Mouse (Mus musculus): Measurements from ENCODE around the gene Srsf9. TPM values are rescaled to one million over a fixed set of nuclear protein-coding genes. Genes with fewer than 3 reads are reported as not detected.
A peak's percentile ranks its signal among the peaks of the same experiment; 100 is the strongest.
"Not testable (repeated sequence)": the region's sequence is repeated elsewhere in the genome, so short reads cannot be mapped to it uniquely, and the experiment has no call there.

The Srsf9 gene
- polyA plus RNA-seq, 1 experiment, result 38.0 TPM

DNA sequence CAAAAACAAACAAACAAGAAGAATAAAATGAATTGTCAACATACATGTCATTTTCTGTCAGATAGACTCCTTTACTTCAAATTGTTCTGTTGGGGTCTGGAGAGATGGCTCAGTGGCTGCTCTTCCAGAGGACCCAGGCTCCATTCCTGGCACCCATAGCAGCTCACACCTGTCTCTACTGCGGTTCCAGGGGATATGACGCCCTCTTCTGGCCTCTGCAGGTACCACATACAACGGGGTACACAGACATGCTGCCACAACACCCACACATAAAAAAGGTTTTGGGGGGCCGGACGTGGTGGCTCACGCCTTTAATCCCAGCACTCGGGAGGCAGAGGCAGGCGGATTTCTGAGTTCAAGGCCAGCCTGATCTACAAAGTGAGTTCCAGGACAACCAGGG lies 32.8 kb upstream of the Srsf9 start:
- 93% methylated on average over 8 of the region's 8 CpGs for WGBS
- Histone ChIP-seq H3K27me3 (ENCODE audit: control insufficient read depth, insufficient read depth, low read length) (no peaks in the 10 kb centered on the region), H3K36me3 (ENCODE audit: control insufficient read depth, insufficient read depth, low read length) (peaks cover 41% of the 10 kb centered on the region), H3K4me3 (ENCODE audit: low read depth, low read length) (no peak overlapping the region), H3K4me1 (ENCODE audit: control insufficient read depth, insufficient read depth, insufficient read length, low read length) (peaks cover 2% of the 10 kb centered on the region; the same call in 1 of the 2 replicates), H3K27ac (ENCODE audit: insufficient read depth, low read depth, low read length) (no peak overlapping the region)
- no peak for TF ChIP-seq POLR2A (IDR thresholded peaks at IDR 0.05; ENCODE audit: low read depth, low read length)
- TF ChIP-seq CTCF (IDR thresholded peaks at IDR 0.05; ENCODE audit: extremely low read depth, insufficient read length, insufficient replicate concordance, low read depth, low read length), result peak; percentile 9; the same call in 1 of the 2 replicates

DNA sequence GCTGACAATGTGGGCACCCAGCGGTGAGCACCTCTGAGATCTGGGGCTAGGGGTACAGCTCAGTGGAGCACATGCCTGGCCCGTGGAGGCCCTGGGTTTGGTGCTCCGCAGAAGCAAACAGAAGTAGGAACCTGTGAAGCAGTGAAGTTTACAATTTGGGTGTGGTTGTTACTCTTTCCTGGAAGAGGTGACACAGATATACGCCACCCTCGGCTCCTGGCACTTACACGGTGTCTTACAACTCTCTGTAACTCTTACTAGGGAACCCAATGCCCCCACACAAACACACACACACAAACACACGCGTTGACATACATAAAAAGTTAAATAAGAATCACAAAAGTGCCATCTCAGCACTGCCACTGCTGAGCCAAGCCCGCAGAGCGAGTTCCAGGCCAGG lies 30.6 kb upstream of the Srsf9 start:
- no peak overlapping the region for H3K27ac ChIP-seq (ENCODE audit: insufficient read depth, low read depth, low read length)
- TF ChIP-seq CTCF (IDR thresholded peaks at IDR 0.05; ENCODE audit: extremely low read depth, insufficient read length, insufficient replicate concordance, low read depth, low read length), result no peak
- no peak for TF ChIP-seq POLR2A (IDR thresholded peaks at IDR 0.05; ENCODE audit: low read depth, low read length)
- H3K27me3 ChIP-seq (ENCODE audit: control insufficient read depth, insufficient read depth, low read length), result no peaks in the 10 kb centered on the region
- H3K4me3 ChIP-seq (ENCODE audit: low read depth, low read length), result no peak overlapping the region
- 64% methylated on average over 10 of the region's 10 CpGs for WGBS
- H3K4me1 ChIP-seq (ENCODE audit: control insufficient read depth, insufficient read depth, insufficient read length, low read length), result peaks cover 4% of the 10 kb centered on the region
- peaks cover 31% of the 10 kb centered on the region for H3K36me3 ChIP-seq (ENCODE audit: control insufficient read depth, insufficient read depth, low read length)

DNA sequence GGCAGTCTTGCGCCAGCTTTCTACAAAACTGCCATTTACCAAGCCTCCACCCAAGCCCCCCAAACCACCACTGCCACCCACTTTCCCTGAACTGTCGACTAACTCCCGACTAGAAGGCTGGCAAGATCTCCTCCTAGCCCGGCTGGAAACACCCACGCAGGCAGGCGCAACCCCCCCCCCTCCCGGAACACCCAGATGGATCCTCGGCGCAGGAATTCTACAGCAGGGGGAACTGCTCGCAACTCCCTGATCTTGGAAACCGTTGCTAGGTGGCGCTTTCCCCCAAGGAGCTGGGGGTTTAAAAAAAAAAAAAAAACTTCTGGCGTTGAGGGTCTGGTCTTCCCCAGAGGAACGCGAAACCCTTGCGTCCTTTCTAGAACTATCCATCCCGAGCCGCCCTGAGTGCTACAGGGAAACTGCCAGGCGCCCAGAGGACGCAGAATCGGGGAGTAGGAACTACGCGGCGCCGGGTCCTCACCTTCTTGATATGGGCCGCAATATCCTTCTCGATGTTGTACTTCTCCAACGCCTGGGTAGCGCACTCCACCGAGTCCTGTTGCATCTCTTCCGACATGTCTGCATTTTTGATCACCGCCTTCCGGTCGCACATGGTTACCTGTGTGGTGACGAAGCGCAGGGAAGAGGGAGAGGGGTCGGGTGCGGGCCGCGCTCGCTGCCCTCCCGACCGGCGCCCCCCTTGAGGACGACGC lies 26.8 kb upstream of the Srsf9 start:
- under 1% methylated on average over 45 of the region's 46 CpGs for WGBS
- TF ChIP-seq CTCF (IDR thresholded peaks at IDR 0.05; ENCODE audit: extremely low read depth, insufficient read length, insufficient replicate concordance, low read depth, low read length) (0 out of 2 replicates have a peak, but pooled peaks have one; percentile 28), POLR2A (IDR thresholded peaks at IDR 0.05; ENCODE audit: low read depth, low read length) (peak; percentile 31; the same call in 1 of the 2 replicates)
- Histone ChIP-seq H3K27ac (ENCODE audit: insufficient read depth, low read depth, low read length) (peak overlapping the region; percentile 72), H3K4me3 (ENCODE audit: low read depth, low read length) (peak overlapping the region; percentile 98), H3K27me3 (ENCODE audit: control insufficient read depth, insufficient read depth, low read length) (no peaks in the 10 kb centered on the region), H3K4me1 (ENCODE audit: control insufficient read depth, insufficient read depth, insufficient read length, low read length) (peaks cover 7% of the 10 kb centered on the region), H3K36me3 (ENCODE audit: control insufficient read depth, insufficient read depth, low read length) (peaks cover 22% of the 10 kb centered on the region)

DNA sequence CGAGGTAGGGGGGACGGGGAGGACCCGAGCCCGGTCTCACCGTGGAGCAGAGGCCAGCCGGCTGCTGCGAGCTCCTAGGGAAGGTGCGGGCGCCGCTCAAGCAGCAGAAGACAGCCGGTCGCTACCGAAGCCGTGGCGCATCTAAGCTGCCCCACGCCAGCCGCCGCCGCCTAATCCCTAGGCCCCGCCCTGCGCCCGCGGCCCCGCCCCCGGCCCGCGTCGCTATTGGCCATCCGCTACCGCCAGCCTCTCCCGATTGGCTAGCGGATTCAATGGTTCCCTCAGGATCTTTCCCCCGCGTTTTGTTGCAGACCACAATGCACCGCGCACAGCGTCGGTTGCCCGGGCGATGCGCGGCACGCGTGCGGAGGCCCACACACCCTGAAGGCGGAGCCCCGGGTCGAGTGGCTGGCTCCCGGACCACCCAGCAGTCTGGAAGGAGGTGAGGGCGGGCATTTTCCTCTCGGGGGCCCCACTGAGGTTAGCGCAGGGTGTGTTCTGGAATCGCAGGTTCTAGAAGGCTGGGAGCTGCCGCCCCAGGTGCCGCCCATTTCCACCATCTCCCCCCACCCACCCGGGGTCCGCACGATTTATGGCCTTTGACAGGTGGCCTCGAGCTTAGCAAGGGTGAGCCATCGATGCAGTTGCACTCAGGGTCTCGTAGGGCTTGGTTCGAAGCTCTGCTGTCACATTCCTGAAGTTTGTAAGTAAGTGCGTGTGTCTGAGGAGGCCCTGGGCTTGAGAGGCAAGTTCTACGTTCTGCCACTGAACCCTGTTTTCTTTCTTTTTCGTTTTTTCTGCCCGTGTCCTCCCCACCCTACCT lies 26.0 kb upstream of the Srsf9 start, which contains the start of gene Dynll1:
Gene Dynll1, minus strand, starts transcription at position 208 of the 823 bp plus-strand sequence.
- Histone ChIP-seq H3K27ac (ENCODE audit: insufficient read depth, low read depth, low read length) (peak within 1 kb of the TSS; percentile 72), H3K4me3 (ENCODE audit: low read depth, low read length) (peak within 1 kb of the TSS; percentile 98), H3K27me3 (ENCODE audit: control insufficient read depth, insufficient read depth, low read length) (no peaks in the 10 kb centered on the region), H3K36me3 (ENCODE audit: control insufficient read depth, insufficient read depth, low read length) (peaks cover 16% of the 10 kb centered on the region), H3K4me1 (ENCODE audit: control insufficient read depth, insufficient read depth, insufficient read length, low read length) (peaks cover 7% of the 10 kb centered on the region)
- no peak for TF ChIP-seq CTCF (IDR thresholded peaks at IDR 0.05; ENCODE audit: extremely low read depth, insufficient read length, insufficient replicate concordance, low read depth, low read length)
- TF ChIP-seq POLR2A (IDR thresholded peaks at IDR 0.05; ENCODE audit: low read depth, low read length), result peak; percentile 93
- WGBS, result under 1% methylated on average over 66 of the region's 66 CpGs

DNA sequence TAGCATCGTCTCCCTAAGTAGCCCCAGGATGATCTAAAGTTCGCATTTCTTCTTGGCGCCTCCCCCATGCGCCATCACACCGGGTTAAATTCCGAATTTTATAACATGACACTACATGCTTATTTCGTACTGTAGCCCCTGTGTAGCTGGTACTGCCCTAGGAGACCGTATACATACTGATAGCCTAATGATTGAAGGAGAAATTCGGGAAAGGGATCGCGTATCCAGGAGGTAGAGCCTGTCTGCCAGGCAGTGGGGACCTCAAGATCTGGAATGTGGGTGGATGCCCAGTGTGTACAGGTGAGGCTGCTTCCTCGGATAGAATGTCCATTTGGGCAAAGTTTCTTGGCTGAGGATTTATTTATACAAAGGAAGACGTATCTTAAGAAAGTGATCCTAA lies 25.4 kb upstream of the Srsf9 start:
- peaks cover 6% of the 10 kb centered on the region for H3K4me1 ChIP-seq (ENCODE audit: control insufficient read depth, insufficient read depth, insufficient read length, low read length)
- H3K27ac ChIP-seq (ENCODE audit: insufficient read depth, low read depth, low read length), result no peak overlapping the region
- H3K4me3 ChIP-seq (ENCODE audit: low read depth, low read length), result peak overlapping the region; percentile 67
- WGBS, result 16% methylated on average over 13 of the region's 13 CpGs
- no peaks in the 10 kb centered on the region for H3K27me3 ChIP-seq (ENCODE audit: control insufficient read depth, insufficient read depth, low read length)
- peaks cover 13% of the 10 kb centered on the region for H3K36me3 ChIP-seq (ENCODE audit: control insufficient read depth, insufficient read depth, low read length)
- TF ChIP-seq POLR2A (IDR thresholded peaks at IDR 0.05; ENCODE audit: low read depth, low read length) (no peak), CTCF (IDR thresholded peaks at IDR 0.05; ENCODE audit: extremely low read depth, insufficient read length, insufficient replicate concordance, low read depth, low read length) (no peak)

DNA sequence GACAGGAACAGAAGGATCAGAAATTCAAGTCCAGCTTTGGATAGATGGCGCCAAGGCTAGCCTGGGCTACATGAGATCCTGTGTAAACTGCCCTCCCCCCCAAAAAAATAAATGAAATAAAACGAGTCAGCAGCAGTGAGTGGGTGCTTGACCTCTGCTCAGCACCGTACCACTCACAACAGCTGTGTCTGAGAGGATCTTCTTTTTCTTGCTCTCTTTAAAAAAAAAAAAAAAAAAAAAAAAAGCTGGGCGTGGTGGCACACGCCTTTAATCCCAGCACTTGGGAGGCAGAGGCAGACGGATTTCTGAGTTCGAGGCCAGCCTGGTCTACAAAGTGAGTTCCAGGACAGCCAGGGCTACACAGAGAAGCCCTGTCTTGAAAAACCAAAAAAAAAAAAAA lies 24.8 kb upstream of the Srsf9 start:
- H3K27ac ChIP-seq (ENCODE audit: insufficient read depth, low read depth, low read length); H3K4me3 ChIP-seq (ENCODE audit: low read depth, low read length); H3K36me3 ChIP-seq (ENCODE audit: control insufficient read depth, insufficient read depth, low read length); H3K27me3 ChIP-seq (ENCODE audit: control insufficient read depth, insufficient read depth, low read length); H3K4me1 ChIP-seq (ENCODE audit: control insufficient read depth, insufficient read depth, insufficient read length, low read length): not testable (repeated sequence)
- 76% methylated on average over 7 of the region's 7 CpGs for WGBS

DNA sequence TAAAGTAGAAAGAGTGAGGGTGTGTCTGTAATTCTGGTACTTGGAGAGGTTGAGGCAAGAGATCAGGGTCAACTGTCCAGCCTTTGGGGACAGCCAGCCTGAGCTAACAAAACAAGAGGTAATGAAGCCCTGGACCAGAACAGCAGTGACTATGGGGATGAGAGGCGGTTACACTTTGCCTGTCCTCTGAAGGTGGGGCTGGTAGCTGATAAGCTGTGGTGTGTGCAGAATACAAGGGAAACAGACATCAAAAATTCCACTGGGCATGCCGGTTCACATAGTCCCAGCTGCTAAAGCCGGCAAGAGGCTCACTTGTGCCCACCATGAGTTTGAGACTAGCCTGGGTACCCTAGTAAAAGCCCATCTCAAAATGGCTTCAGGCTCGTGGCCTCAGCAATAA lies 14.6 kb upstream of the Srsf9 start:
- TF ChIP-seq POLR2A (IDR thresholded peaks at IDR 0.05; ENCODE audit: low read depth, low read length), result no peak
- no peak for TF ChIP-seq CTCF (IDR thresholded peaks at IDR 0.05; ENCODE audit: extremely low read depth, insufficient read length, insufficient replicate concordance, low read depth, low read length)
- 32% methylated on average over 4 of the region's 4 CpGs for WGBS
- Histone ChIP-seq H3K27ac (ENCODE audit: insufficient read depth, low read depth, low read length) (0 out of 2 replicates have a peak overlapping the region, but pooled peaks have one; percentile 7), H3K4me1 (ENCODE audit: control insufficient read depth, insufficient read depth, insufficient read length, low read length) (peaks cover 20% of the 10 kb centered on the region; the same call in 1 of the 2 replicates), H3K36me3 (ENCODE audit: control insufficient read depth, insufficient read depth, low read length) (no peaks in the 10 kb centered on the region), H3K27me3 (ENCODE audit: control insufficient read depth, insufficient read depth, low read length) (no peaks in the 10 kb centered on the region), H3K4me3 (ENCODE audit: low read depth, low read length) (no peak overlapping the region)
